Mouse (Mus musculus) urinary bladder, postnatal 4 days (tissue): Measurements from ENCODE around the gene Arrb2.
"Not testable (repeated sequence)": the region's sequence is repeated elsewhere in the genome, so short reads cannot be mapped to it uniquely, and the experiment has no call there.

Source experiments
- DNase-seq, 2 experiments: peaks; one replicate each; pipeline ENCODE4 v3.0.0; 2021 to 2022; ENCODE audit warnings: low spot score in 2 of 2

Arrb2 gene

GRCm38 (mm10) chr11:70444667-70445066 lies 12.2 kb downstream of the Arrb2 start:
- DNase-seq, result no peak

GRCm38 (mm10) chr11:70446756-70447155 lies 14.3 kb downstream of the Arrb2 start:
- DNase-seq, result no peak

- no peak for DNase-seq
Measured at GRCm38 (mm10) chr11:70447373-70447772, 14.9 kb downstream of the Arrb2 start.

GRCm38 (mm10) chr11:70450926-70451325 lies 18.5 kb downstream of the Arrb2 start:
- DNase-seq, result no peak

- DNase-seq, result peak; percentile 96
Measured at GRCm38 (mm10) chr11:70451797-70452498, 19.5 kb downstream of the Arrb2 start, which contains the start of gene Med11. Gene Med11 (plus strand): TSS chr11:70451919.

GRCm38 (mm10) chr11:70453261-70454044 lies 21.0 kb downstream of the Arrb2 start:
- no peak for DNase-seq

GRCm38 (mm10) chr11:70458688-70459600 lies 26.5 kb downstream of the Arrb2 start, which contains the start of gene Zmynd15:
Gene Zmynd15 (plus strand): TSS chr11:70459433.
- DNase-seq, result no peak

- peak in 1 of 2 experiments; percentile 41 for DNase-seq
Measured at GRCm38 (mm10) chr11:70459601-70460101, 27.2 kb downstream of the Arrb2 start, which contains the start of gene Cxcl16. Gene Cxcl16 (minus strand): TSS chr11:70459984.

GRCm38 (mm10) chr11:70463970-70464369 lies 31.5 kb downstream of the Arrb2 start:
- no peak for DNase-seq

GRCm38 (mm10) chr11:70465211-70465610 lies 32.8 kb downstream of the Arrb2 start:
- no peak for DNase-seq

GRCm38 (mm10) chr11:70465824-70466223 lies 33.4 kb downstream of the Arrb2 start:
- no peak for DNase-seq

- DNase-seq, result no peak
Measured at GRCm38 (mm10) chr11:70467902-70468619, 35.6 kb downstream of the Arrb2 start.

GRCm38 (mm10) chr11:70469764-70470163 lies 37.3 kb downstream of the Arrb2 start:
- no peak for DNase-seq

GRCm38 (mm10) chr11:70472716-70473115 lies 40.3 kb downstream of the Arrb2 start:
- DNase-seq, result no peak

- not testable (repeated sequence) for DNase-seq
Measured at GRCm38 (mm10) chr11:70473291-70473690, 40.9 kb downstream of the Arrb2 start.

GRCm38 (mm10) chr11:70474872-70475534 lies 42.6 kb downstream of the Arrb2 start:
- no peak for DNase-seq

- DNase-seq, result no peak
Measured at GRCm38 (mm10) chr11:70485498-70485897, 53.1 kb downstream of the Arrb2 start.

- no peak for DNase-seq
Measured at GRCm38 (mm10) chr11:70487816-70488215, 55.4 kb downstream of the Arrb2 start.

- no peak for DNase-seq
Measured at GRCm38 (mm10) chr11:70489138-70489537, 56.7 kb downstream of the Arrb2 start.

GRCm38 (mm10) chr11:70489684-70490083 lies 57.2 kb downstream of the Arrb2 start:
- DNase-seq, result no peak
